Mouse (Mus musculus): ENCODE results near the gene Tmco4. TPM values are rescaled to one million over a fixed set of nuclear protein-coding genes. Genes with fewer than 3 reads are reported as not detected.

The Tmco4 gene
- polyA plus RNA-seq, 1 experiment from 2014 or later = 1.3 TPM

GRCm38 (mm10) chr4:139040084-139040839 is 67.6 kb downstream of the Tmco4 start:
- H3K36me3 ChIP-seq (replicated peaks; ENCODE audit: control insufficient read depth, insufficient read depth) = no peaks in the 10 kb centered on the region
- peak overlapping the region; percentile 12; the same call in 1 of the 2 replicates for H3K4me2 ChIP-seq (replicated peaks)
- peak overlapping the region; percentile 77 for H3K27ac ChIP-seq
- H3K9ac ChIP-seq = no peak overlapping the region
- DNase-seq (ENCODE audit: low spot score) (peak; percentile 62), ATAC-seq (ENCODE audit: low FRiP score) (peak; percentile 59)
- no peak overlapping the region for H3K4me3 ChIP-seq (replicated peaks; ENCODE audit: low read length)
- no peaks in the 10 kb centered on the region for H3K27me3 ChIP-seq (ENCODE audit: control insufficient read depth, insufficient read depth, low read length)
- H3K9me3 ChIP-seq (ENCODE audit: control insufficient read depth, low read length) = no peaks in the 10 kb centered on the region
- H3K4me1 ChIP-seq (replicated peaks; ENCODE audit: control insufficient read depth, insufficient read depth, low read length) = peaks cover 30% of the 10 kb centered on the region
- 5% methylated on average over 10 of the region's 10 CpGs for WGBS

GRCm38 (mm10) chr4:139042611-139043010 is 69.9 kb downstream of the Tmco4 start:
- no peak for DNase-seq (ENCODE audit: low spot score)
- no peak overlapping the region for H3K4me3 ChIP-seq (replicated peaks; ENCODE audit: low read length)
- no peaks in the 10 kb centered on the region for H3K9me3 ChIP-seq (ENCODE audit: control insufficient read depth, low read length)
- peaks cover 30% of the 10 kb centered on the region for H3K4me1 ChIP-seq (replicated peaks; ENCODE audit: control insufficient read depth, insufficient read depth, low read length)
- H3K27ac ChIP-seq = 0 out of 2 replicates have a peak overlapping the region, but pooled peaks have one; percentile 38
- no peaks in the 10 kb centered on the region for H3K27me3 ChIP-seq (ENCODE audit: control insufficient read depth, insufficient read depth, low read length)
- H3K9ac ChIP-seq = no peak overlapping the region
- WGBS = 73% methylated on average over 5 of the region's 5 CpGs
- ATAC-seq (ENCODE audit: low FRiP score) = no peak
- no peak overlapping the region for H3K4me2 ChIP-seq (replicated peaks)
- H3K36me3 ChIP-seq (replicated peaks; ENCODE audit: control insufficient read depth, insufficient read depth) = no peaks in the 10 kb centered on the region

DNA sequence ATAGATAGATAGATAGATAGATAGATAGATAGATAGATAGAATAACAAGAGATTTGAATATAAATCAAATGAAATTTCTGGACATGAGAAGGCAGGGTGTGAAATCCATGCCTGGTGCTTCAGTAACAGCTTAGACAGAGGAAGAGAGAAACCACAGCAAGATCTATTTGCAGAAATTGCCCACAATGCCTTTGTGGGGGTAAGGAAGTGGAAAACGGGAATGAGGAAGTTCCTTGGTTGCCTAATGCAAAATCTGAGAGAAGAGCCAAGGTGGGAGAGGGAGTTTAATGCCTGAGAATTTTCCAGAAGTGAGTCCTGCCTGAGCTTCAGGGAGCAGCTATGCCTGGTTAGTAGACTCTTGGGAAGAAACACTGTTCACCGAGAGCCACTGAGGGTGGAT is 70.9 kb downstream of the Tmco4 start:
- Histone ChIP-seq H3K27ac (no peak overlapping the region), H3K9ac (no peak overlapping the region), H3K36me3 (replicated peaks; ENCODE audit: control insufficient read depth, insufficient read depth) (no peaks in the 10 kb centered on the region), H3K4me3 (replicated peaks; ENCODE audit: low read length) (no peak overlapping the region), H3K27me3 (ENCODE audit: control insufficient read depth, insufficient read depth, low read length) (no peaks in the 10 kb centered on the region), H3K9me3 (ENCODE audit: control insufficient read depth, low read length) (no peaks in the 10 kb centered on the region), H3K4me1 (replicated peaks; ENCODE audit: control insufficient read depth, insufficient read depth, low read length) (peaks cover 20% of the 10 kb centered on the region), H3K4me2 (replicated peaks) (no peak overlapping the region)
- WGBS = 83% methylated on average over 2 of the region's 2 CpGs
- DNase-seq (ENCODE audit: low spot score) = no peak
- no peak for ATAC-seq (ENCODE audit: low FRiP score)

DNA sequence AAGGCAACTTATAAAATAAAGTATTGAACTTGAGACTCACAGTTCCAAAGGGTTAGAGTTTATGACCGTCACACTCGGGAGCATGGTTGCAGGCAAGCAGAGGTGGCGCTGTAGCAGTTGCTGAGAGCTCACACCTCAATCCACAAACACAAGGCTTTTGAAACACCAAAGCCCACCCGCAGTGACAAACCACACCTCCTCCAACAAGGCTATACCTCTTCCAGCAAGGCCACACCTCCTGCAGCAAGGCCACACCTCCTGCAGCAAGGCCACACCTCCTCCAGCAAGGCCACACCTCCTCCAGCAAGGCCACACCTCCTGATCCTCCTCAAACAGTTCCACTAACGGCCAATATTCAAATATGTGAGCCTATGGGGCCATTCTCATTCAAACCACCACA is 71.9 kb downstream of the Tmco4 start:
- no peak overlapping the region for H3K4me3 ChIP-seq (replicated peaks; ENCODE audit: low read length)
- H3K27me3 ChIP-seq (ENCODE audit: control insufficient read depth, insufficient read depth, low read length) = no peaks in the 10 kb centered on the region
- no peak overlapping the region for H3K27ac ChIP-seq
- H3K4me1 ChIP-seq (replicated peaks; ENCODE audit: control insufficient read depth, insufficient read depth, low read length) = peaks cover 15% of the 10 kb centered on the region; the same call in 1 of the 2 replicates
- DNase-seq (ENCODE audit: low spot score) (no peak), ATAC-seq (ENCODE audit: low FRiP score) (no peak)
- H3K9ac ChIP-seq = no peak overlapping the region
- H3K4me2 ChIP-seq (replicated peaks) = no peak overlapping the region
- no peaks in the 10 kb centered on the region for H3K36me3 ChIP-seq (replicated peaks; ENCODE audit: control insufficient read depth, insufficient read depth)
- H3K9me3 ChIP-seq (ENCODE audit: control insufficient read depth, low read length) = no peaks in the 10 kb centered on the region
- 90% methylated on average over 5 of the region's 5 CpGs for WGBS

- Histone ChIP-seq H3K4me1 (replicated peaks; ENCODE audit: control insufficient read depth, insufficient read depth, low read length) (no peaks in the 10 kb centered on the region), H3K9me3 (ENCODE audit: control insufficient read depth, low read length) (no peaks in the 10 kb centered on the region), H3K27ac (no peak overlapping the region), H3K4me2 (replicated peaks) (no peak overlapping the region), H3K4me3 (replicated peaks; ENCODE audit: low read length) (no peak overlapping the region), H3K9ac (no peak overlapping the region), H3K27me3 (ENCODE audit: control insufficient read depth, insufficient read depth, low read length) (no peaks in the 10 kb centered on the region), H3K36me3 (replicated peaks; ENCODE audit: control insufficient read depth, insufficient read depth) (no peaks in the 10 kb centered on the region)
- no peak for DNase-seq (ENCODE audit: low spot score)
- ATAC-seq (ENCODE audit: low FRiP score) = no peak
- 55% methylated on average over 5 of the region's 5 CpGs for WGBS
Observed at GRCm38 (mm10) chr4:139046354-139046753, 73.7 kb downstream of the Tmco4 start.

- ATAC-seq (ENCODE audit: low FRiP score) (no peak), DNase-seq (ENCODE audit: low spot score) (no peak)
- H3K9ac ChIP-seq = no peak overlapping the region
- no peak overlapping the region for H3K4me2 ChIP-seq (replicated peaks)
- H3K27me3 ChIP-seq (ENCODE audit: control insufficient read depth, insufficient read depth, low read length) = no peaks in the 10 kb centered on the region
- H3K9me3 ChIP-seq (ENCODE audit: control insufficient read depth, low read length) = no peaks in the 10 kb centered on the region
- no peaks in the 10 kb centered on the region for H3K36me3 ChIP-seq (replicated peaks; ENCODE audit: control insufficient read depth, insufficient read depth)
- no peak overlapping the region for H3K27ac ChIP-seq
- H3K4me1 ChIP-seq (replicated peaks; ENCODE audit: control insufficient read depth, insufficient read depth, low read length) = no peaks in the 10 kb centered on the region
- no peak overlapping the region for H3K4me3 ChIP-seq (replicated peaks; ENCODE audit: low read length)
- 59% methylated on average over 6 of the region's 6 CpGs for WGBS
Observed at GRCm38 (mm10) chr4:139048518-139048917, 75.8 kb downstream of the Tmco4 start.

GRCm38 (mm10) chr4:139052796-139053195 is 80.1 kb downstream of the Tmco4 start:
- Histone ChIP-seq H3K4me3 (replicated peaks; ENCODE audit: low read length) (no peak overlapping the region), H3K27me3 (ENCODE audit: control insufficient read depth, insufficient read depth, low read length) (no peaks in the 10 kb centered on the region), H3K9me3 (ENCODE audit: control insufficient read depth, low read length) (no peaks in the 10 kb centered on the region), H3K36me3 (replicated peaks; ENCODE audit: control insufficient read depth, insufficient read depth) (no peaks in the 10 kb centered on the region), H3K4me1 (replicated peaks; ENCODE audit: control insufficient read depth, insufficient read depth, low read length) (peaks cover 9% of the 10 kb centered on the region; the same call in 1 of the 2 replicates), H3K4me2 (replicated peaks) (no peak overlapping the region), H3K9ac (no peak overlapping the region), H3K27ac (no peak overlapping the region)
- 59% methylated on average over 7 of the region's 7 CpGs for WGBS
- DNase-seq (ENCODE audit: low spot score) (no peak), ATAC-seq (ENCODE audit: low FRiP score) (no peak)

DNA sequence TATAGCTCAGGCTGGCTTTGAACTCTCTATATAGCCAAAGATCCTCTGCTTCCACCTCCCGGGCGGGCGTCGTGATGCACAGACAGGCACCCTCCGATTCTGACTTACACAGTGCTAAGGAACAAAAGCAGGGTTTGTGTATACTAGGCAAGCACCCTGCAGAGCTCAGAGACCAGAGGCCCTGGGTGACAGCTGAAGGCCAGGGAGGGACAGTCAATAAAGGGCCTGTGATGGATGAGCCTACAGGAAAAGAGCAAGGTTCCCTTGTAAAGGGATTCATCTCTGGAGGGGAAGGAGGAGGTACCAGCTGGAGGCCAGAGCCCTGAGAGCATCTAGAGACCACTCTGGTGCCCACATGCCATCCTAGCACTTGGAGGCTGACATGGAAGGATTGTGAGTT is 80.7 kb downstream of the Tmco4 start:
- Histone ChIP-seq H3K4me1 (replicated peaks; ENCODE audit: control insufficient read depth, insufficient read depth, low read length) (peaks cover 9% of the 10 kb centered on the region; the same call in 1 of the 2 replicates), H3K27me3 (ENCODE audit: control insufficient read depth, insufficient read depth, low read length) (no peaks in the 10 kb centered on the region; the same call in 1 of the 2 replicates), H3K9ac (no peak overlapping the region), H3K4me3 (replicated peaks; ENCODE audit: low read length) (no peak overlapping the region), H3K4me2 (replicated peaks) (no peak overlapping the region), H3K27ac (no peak overlapping the region), H3K36me3 (replicated peaks; ENCODE audit: control insufficient read depth, insufficient read depth) (no peaks in the 10 kb centered on the region), H3K9me3 (ENCODE audit: control insufficient read depth, low read length) (no peaks in the 10 kb centered on the region)
- DNase-seq (ENCODE audit: low spot score) (no peak), ATAC-seq (ENCODE audit: low FRiP score) (no peak)
- 38% methylated on average over 5 of the region's 5 CpGs for WGBS

DNA sequence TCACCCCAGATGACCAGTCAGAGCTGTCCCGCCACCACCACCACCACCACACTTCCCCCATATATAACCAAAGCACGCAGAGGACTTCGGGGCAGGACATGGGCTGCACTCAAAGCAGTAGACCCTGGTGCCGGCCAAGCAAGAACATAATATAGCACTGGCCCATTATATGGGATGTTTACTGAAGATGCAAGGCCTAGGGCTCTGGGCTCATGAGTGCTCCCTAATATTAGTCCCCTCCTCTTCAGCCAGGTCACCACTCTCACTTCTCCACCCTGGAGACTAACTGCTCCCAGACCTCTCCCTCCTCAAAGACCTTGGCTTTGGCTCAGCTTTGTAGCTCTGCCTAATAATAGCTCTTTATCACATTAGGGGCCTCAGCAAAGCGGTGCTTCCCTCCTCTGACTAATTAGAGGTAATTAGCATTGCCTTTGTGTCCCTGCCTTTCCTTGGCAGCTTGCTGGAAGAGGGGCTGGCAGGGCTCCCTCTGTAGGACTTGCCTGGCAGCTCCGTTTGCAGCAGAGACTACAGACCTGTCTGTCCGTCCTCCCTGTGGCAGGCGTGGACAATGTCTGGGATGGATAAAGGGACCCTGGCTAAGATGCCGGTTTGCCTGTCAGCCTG is 81.7 kb downstream of the Tmco4 start:
- ATAC-seq (ENCODE audit: low FRiP score) (peak; percentile 69), DNase-seq (ENCODE audit: low spot score) (peak; percentile 68)
- no peaks in the 10 kb centered on the region for H3K36me3 ChIP-seq (replicated peaks; ENCODE audit: control insufficient read depth, insufficient read depth)
- H3K4me1 ChIP-seq (replicated peaks; ENCODE audit: control insufficient read depth, insufficient read depth, low read length) = peaks cover 9% of the 10 kb centered on the region; the same call in 1 of the 2 replicates
- H3K27me3 ChIP-seq (ENCODE audit: control insufficient read depth, insufficient read depth, low read length) = no peaks in the 10 kb centered on the region; the same call in 1 of the 2 replicates
- no peak overlapping the region for H3K4me3 ChIP-seq (replicated peaks; ENCODE audit: low read length)
- WGBS = 42% methylated on average over 9 of the region's 9 CpGs
- peak overlapping the region; percentile 50 for H3K27ac ChIP-seq
- no peak overlapping the region for H3K4me2 ChIP-seq (replicated peaks)
- no peaks in the 10 kb centered on the region for H3K9me3 ChIP-seq (ENCODE audit: control insufficient read depth, low read length)
- no peak overlapping the region for H3K9ac ChIP-seq
